Mouse (Mus musculus) liver, adult 2 months (tissue): Measurements from ENCODE around the gene Olfr57.

Experiments
- CTCF ChIP-seq: fragments of 200-500 bp; IDR thresholded peaks from 2 replicates; pipeline ENCODE4 v1.5.1; 2011; ENCODE audit warnings: low read depth, low read length, control low read depth
- POLR2A ChIP-seq: fragments of 200-500 bp; IDR thresholded peaks from 2 replicates; pipeline ENCODE4 v1.6.1; 2011; ENCODE audit warnings: low read length, control low read depth; ENCODE audit not compliant: insufficient read depth; ENCODE audit errors: extremely low read depth

DNA sequence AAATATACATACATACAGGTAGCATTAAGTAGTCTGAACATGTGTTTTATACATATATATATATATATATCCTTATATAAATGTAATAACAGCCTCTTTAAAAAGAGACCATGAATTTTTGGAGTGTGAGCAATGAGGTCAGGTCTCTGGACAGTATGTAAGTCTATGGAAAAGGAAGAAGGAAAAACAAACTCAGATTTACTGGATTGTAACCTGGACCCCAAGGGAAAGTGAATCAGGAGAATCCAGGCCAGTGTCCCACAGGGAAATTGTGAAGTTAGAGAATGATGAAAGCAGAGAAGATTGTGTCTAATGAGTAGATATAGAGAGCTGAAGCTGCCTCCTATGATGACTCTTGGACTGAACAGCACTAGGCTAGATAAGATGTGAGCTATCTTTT lies 47.8 kb upstream of the Olfr57 start, which contains the start of gene Olfr1352:
- no peak for TF ChIP-seq CTCF
- TF ChIP-seq POLR2A = no peak
